Mouse (Mus musculus) A20 (cell line): Measurements from ENCODE around the gene Slx4ip.

Source experiments
- DNase-seq: peaks from one replicate; pipeline ENCODE4 v3.0.0-alpha.2; 2011; ENCODE audit warnings: low read depth, low spot score

Slx4ip gene

GRCm38 (mm10) chr2:136947500-136947899 is 56.5 kb downstream of the Slx4ip start:
- DNase-seq, result no peak

- no peak for DNase-seq
These were observed 56.9 kb downstream of the Slx4ip start for GRCm38 (mm10) chr2:136947937-136948336.

- no peak for DNase-seq
These were observed 61.2 kb downstream of the Slx4ip start for GRCm38 (mm10) chr2:136952238-136952637.

DNA sequence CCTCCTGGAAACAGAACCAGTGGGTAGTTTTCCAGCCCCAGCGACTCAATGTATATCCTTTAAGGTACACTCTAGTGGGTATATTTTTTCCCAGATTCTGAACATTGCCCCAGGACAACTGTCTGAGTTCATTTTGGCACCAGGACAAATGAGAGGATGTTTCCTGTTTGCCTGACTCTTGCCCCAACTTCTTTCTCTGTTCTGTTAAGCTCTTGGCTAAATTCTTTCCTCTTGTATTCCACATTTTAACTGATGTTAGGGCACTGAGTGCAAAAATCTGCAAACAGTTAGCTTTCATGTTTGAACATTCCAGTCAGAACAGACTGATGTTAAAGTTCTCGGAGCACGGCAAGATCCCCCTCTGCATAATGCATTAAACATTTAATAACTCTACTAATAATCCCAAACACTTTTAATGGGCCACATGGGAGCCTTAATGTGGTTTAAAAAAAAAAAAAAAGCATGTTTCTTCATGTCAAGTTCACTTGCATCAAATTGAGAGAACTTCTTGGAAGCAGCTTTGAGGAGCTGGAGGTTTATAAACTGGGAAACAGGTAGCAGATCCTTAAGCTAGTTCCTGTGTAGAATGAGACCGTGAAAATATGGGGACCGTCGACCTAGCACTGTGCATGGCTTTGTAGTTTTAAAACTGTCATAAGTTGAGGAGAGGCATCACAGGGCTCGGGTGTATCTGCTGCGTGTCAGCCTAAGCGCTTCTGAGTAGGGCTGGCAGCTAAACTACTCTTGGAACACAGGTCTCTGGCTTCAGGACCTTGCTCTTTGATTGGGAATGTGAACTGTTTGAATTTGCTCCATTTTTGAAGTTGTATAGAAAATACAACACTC is 64.9 kb downstream of the Slx4ip start:
- DNase-seq, result no peak

DNA sequence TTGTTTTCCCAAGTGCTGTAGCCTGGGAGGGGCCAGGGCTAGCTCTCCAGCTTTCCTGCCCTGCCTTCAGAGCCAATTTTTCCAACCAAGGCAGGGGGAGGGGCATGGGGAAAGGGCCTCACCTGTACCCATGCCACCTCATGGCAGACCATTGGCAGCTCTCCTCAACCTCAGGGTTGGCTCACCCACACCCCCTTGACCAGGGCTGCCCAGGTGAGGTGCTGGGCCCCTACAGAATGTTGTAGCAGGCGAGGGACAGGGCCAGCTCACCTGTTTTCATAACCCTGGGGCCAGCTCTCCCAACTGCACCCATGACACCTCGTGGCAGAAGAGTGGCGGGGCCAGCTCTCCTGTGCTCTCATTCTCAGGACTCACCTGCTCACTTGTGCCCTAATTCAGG is 67.7 kb downstream of the Slx4ip start:
- no peak for DNase-seq

DNA sequence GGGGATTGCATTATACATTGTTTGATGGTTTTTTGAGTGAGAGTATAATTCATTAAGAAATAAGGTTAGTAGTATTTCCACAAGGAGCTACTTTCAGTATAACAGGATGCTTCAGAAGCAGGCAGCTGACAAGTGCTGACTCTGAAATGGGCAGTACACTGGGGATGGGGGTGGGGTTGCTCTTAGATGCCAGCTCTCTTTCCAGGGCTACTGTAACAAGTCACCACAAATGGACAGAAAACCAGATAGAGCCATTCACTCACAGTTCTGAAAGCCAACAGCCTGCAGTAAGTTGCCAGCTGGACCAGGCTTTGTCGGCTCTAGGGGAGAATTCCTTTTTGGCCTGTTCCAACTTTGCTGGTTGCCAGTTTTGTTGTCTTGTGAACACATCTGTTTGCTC is 84.8 kb downstream of the Slx4ip start:
- DNase-seq, result no peak

DNA sequence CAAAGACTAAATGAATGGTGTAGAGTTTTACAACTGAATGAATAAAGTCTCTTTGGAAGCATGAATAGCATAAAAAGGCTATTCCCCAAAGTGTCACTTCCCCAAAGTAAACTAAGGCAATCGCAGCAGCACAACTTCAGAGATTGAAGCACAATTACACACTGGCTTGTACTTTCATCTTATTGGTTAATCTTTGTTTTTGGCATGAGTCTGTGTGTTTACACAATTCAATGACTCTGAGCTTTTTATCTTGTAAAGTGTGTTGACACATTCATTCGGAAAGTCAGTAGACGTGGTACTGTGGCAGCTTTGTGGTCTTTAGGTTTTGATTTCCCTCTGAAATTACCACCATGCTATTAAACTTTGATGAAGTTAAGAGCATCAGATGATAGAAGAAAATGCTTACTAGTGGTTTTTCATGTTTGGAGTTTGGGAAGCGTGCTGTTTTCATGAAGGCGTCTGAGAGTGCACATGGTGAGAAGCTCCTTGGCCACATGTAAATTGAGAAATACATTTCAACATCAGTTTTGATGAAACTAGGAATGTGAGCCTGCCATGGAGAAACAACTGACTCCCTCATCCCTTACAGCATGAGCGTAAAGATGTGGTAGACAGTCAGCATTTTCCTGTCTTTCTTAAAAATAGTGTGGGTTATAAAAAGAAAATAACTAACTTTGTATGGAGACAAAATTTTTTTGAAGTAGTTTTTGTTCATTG is 88.2 kb downstream of the Slx4ip start:
- no peak for DNase-seq

- DNase-seq, result no peak
These were observed 90.3 kb downstream of the Slx4ip start for GRCm38 (mm10) chr2:136981062-136981879.

- peak; percentile 30 for DNase-seq
These were observed 92.9 kb downstream of the Slx4ip start for GRCm38 (mm10) chr2:136983959-136984358.

DNA sequence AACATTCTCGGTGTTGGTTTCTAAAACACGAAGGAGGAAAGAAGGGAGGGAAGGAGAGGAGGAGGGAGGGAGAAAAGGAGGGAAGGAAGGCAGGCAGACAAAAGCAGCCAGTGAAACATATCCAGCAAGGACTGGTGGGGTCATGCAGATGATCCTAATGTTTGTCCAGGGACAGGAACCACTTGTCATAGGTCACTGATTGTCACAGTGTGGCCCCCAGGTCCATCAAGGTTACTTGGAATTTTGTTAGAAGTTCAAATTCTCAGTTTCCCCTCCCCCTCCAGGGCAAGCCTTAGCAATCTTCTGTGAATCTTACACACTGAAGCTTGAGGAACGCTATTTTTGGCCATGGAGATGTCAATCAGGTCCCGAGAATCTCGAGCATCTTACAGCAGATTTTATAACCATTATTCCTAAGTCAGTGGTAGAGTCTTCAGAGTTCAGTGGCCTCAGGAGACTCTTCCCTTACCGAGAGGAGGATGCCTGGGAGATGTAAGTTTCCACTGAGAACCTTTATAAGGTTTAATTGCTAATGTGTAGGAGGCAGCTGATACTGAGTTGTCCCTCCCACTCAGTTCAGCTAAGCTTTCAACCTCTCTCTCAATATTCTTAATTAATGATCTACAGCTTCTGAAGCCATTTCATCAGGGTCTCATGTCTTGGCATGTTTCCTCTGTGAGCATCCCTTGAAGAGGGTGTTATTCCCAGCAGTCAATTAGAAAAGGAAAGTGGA is 95.1 kb downstream of the Slx4ip start:
- DNase-seq, result no peak

DNA sequence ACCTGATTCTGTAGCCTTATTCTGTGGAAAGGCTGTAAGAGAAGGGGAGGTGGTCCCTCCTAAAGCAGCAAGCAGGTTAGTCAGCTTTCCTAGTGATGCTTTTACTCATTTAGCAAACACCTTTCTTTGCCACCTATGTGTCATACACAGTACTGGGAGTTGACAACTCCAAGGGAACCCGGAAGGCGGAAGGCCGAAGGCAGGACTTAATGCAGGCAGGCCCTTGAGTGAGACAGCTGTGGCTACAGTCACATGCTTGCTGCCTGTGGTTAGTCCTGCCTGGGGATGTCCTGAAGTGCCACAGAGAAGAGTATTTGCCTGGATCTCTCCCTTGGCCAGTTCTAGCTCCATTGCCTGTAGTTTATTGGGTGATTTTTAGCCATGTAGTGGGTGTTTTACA is 102.1 kb downstream of the Slx4ip start:
- no peak for DNase-seq

- DNase-seq, result peak; percentile 41
These were observed 106.1 kb downstream of the Slx4ip start for GRCm38 (mm10) chr2:136997104-136997503.

DNA sequence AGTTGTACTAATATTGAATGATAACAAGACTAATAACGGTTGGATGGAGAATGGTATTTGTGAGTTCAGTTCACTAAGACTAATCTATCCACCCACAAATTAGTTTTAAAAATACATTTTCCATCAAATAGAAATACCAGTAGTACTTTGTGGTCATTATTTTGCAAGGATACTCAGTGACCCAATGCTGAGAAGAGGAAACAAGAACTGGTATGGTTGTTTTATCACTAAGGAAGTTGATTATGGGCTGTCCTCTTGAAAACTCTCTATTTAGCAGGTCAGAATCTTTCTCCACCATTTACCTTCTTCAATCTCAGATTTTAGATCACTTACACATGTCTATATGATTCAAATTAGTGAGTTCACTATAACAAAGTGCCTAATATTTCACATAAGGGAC is 111.0 kb downstream of the Slx4ip start:
- DNase-seq, result no peak

GRCm38 (mm10) chr2:137006656-137007055 is 115.6 kb downstream of the Slx4ip start:
- no peak for DNase-seq

DNA sequence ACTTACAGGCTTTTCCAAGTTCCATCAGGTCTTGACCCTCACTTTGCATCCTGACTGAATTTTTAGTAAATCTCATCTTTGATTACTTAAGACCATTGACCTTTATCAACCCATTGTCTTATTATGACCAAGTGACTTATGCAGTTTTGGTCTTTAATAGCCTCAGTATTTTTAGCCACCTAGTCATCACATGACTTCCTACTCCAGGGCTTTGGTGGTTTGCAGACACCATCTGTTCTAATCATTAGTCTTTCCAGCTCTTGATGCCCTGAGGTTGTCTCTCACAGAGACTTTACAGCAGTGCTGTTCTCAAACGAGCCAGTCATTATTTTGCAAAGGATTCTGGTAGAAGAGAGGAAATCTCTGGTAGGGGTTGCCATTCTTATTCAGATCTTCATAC is 121.0 kb downstream of the Slx4ip start:
- DNase-seq, result no peak

- DNase-seq, result no peak
These were observed 122.1 kb downstream of the Slx4ip start for GRCm38 (mm10) chr2:137013151-137013550.

DNA sequence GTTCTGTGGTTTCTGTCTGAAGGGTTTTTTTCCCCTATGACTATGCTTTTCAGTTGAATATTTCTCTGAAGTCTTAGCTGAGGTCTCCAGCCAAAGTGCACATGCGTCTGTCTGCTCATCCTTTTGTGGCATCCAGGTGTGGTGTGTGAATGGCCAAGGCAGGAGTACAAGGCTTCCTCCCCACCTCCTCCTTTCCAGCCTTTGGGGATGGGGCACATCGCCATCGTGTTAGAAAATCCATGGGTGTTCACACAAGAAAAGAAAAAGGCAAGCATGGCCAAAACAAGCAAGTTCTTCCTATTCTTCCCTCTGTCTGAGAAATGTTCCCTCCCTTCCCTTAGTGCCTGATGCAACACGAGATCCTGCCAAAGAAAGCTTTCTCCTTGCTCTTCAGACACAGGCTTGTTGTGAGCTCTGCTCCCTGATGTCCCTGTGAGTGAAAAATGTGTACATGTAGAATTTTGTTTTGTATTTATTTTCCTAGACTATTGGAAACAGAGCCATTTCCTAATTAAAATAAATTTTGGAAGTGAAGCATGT is 122.9 kb downstream of the Slx4ip start:
- no peak for DNase-seq

DNA sequence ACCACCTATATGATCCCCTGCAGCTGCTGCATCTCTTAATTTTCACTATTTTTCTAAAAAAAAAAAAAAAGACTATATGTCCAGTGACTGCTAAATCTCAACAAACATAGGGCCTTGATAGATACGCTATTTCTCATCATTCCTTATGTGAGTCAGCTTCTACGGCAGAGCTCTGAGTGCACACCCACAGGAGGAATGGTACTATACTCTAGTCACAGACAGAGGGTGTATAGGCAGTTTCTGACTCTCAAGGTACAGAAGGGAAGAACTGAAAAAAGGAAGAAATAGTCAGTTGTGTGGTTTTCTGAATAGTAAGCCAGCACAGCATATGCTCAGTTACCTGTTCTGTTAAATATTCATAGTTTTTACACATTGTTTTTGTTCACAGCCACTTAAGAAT is 123.4 kb downstream of the Slx4ip start:
- DNase-seq, result no peak

GRCm38 (mm10) chr2:137044122-137044521 is 153.1 kb downstream of the Slx4ip start:
- DNase-seq, result no peak

GRCm38 (mm10) chr2:137049367-137049766 is 158.3 kb downstream of the Slx4ip start:
- no peak for DNase-seq

DNA sequence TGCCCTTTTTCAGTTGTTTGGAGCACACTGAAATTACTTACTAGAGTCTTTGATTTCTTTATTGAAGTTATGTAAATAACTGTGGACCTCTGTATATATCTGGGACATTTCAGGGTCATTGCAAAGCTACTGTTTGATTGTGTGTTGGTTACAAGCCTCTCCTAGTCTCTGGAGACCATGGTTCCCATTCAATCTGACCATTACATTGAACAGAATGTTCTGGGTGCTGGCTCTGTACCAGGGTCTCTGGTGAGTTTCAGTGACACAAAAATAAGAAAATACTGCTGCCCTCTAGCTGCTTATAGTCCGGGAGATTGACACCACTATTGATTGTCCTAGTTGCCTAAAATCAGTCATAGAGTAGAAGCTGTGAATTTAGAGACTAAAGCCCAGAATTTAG is 158.9 kb downstream of the Slx4ip start:
- DNase-seq, result no peak
